Mouse (Mus musculus) kidney, postnatal 0 days (tissue): Measurements from ENCODE around the gene Uck2. TPM values are rescaled to one million over a fixed set of nuclear protein-coding genes. Genes with fewer than 3 reads are reported as not detected.

Experiments
- ATAC-seq: fragments of 200-750 bp; cut with Nextera tagmentation; replicated peaks from 2 replicates; pipeline ENCODE4 v1.8.0; 2017; ENCODE audit warnings: low read depth, moderate number of reproducible peaks, moderate TSS enrichment, moderate library complexity; ENCODE audit not compliant: low FRiP score
- DNase-seq: peaks from one replicate; pipeline ENCODE4 v3.0.0-alpha.2; 2016; ENCODE audit warnings: low spot score
- H3K27ac ChIP-seq: fragments of 300-500 bp; sonication (generic); 2 replicates; pipeline ENCODE4 v1.5.1; 2014; ENCODE audit warnings: mild to moderate bottlenecking
- H3K27me3 ChIP-seq: fragments of 300-500 bp; sonication (generic); 2 replicates; pipeline ENCODE4 v1.6.1; 2014; ENCODE audit warnings: low read length, mixed read lengths; ENCODE audit not compliant: insufficient read depth
- H3K36me3 ChIP-seq: fragments of 300-500 bp; sonication (generic); 2 replicates; pipeline ENCODE4 v1.6.1; 2014; ENCODE audit warnings: low read length, mixed read lengths; ENCODE audit not compliant: insufficient read depth
- H3K4me1 ChIP-seq: fragments of 300-500 bp; sonication (generic); replicated peaks from 2 replicates; pipeline ENCODE4 v1.6.1; 2014; ENCODE audit warnings: antibody characterized with exemption, low read length, mixed read lengths; ENCODE audit not compliant: insufficient read depth
- H3K4me2 ChIP-seq: fragments of 300-500 bp; sonication (generic); 2 replicates; pipeline ENCODE4 v1.6.1; 2014; ENCODE audit warnings: mild to moderate bottlenecking, low read length, moderate library complexity, mixed read lengths
- H3K4me3 ChIP-seq: fragments of 300-500 bp; sonication (generic); replicated peaks from 2 replicates; pipeline ENCODE4 v1.5.1; 2014; ENCODE audit warnings: low read depth, low read length
- H3K9ac ChIP-seq: fragments of 300-500 bp; sonication (generic); 2 replicates; pipeline ENCODE4 v1.6.1; 2014; ENCODE audit warnings: low read depth, low read length
- H3K9me3 ChIP-seq: fragments of 300-500 bp; sonication (generic); replicated peaks from 2 replicates; pipeline ENCODE4 v1.6.1; 2016; ENCODE audit warnings: low read length, inconsistent platforms, mixed read lengths
- CTCF ChIP-seq: IDR thresholded peaks from 2 replicates; pipeline ENCODE4 v1.5.1; 2016; ENCODE audit warnings: antibody characterized with exemption, low read depth, mild to moderate bottlenecking, moderate library complexity
- WGBS: fragments of 180-500 bp; shearing (Covaris S2); extraction: QIAGEN DNeasy Blood & Tissue Kit; methylation state at CpG from one replicate; pipeline ENCODE4 v1.1.7; 2014; 5-methylcytosine and 5-hydroxymethylcytosine counted together
- polyA plus RNA-seq: library from polyadenylated mRNA; unstranded; fragments of >200 nt; fragmentation: Nextera tagmentation; extraction: Ambion mirVana; gene quantifications from 2 replicates; pipeline ENCODE4 v1.2.1, GENCODE M21; 2015

The Uck2 gene
- polyA plus RNA-seq, 1 experiment from 2014 or later = 51.0 TPM

DNA sequence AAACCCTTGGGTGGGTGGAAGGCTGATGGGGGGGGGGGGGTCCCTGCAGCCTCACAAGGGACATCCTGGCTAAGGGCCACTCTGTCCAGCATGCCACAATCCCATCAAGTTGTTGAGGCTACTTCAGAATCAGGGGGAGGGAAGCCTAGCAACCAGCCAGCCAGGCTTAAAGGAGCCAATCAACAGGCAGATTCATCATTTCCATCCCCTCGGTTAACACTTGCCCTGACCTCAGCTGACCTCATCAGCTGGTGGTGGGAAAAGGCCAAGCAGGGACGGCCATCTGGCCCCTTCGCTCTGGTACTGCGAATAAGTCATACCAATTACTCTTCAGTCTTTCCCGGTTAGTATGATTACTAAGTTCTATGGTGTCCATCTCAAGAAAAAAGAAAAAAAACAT, 44.8 kb downstream of the Uck2 start:
- H3K36me3 ChIP-seq = no peaks in the 10 kb centered on the region
- no peak overlapping the region for H3K9ac ChIP-seq
- no peaks in the 10 kb centered on the region for H3K27me3 ChIP-seq
- peaks cover 9% of the 10 kb centered on the region; the same call in 1 of the 2 replicates for H3K4me1 ChIP-seq
- no peak overlapping the region for H3K4me2 ChIP-seq
- DNase-seq (no peak), ATAC-seq (no peak)
- H3K27ac ChIP-seq = no peak overlapping the region
- 41% methylated on average over 5 of the region's 5 CpGs for WGBS
- TF ChIP-seq CTCF = no peak
- no peaks in the 10 kb centered on the region for H3K9me3 ChIP-seq
- H3K4me3 ChIP-seq = no peak overlapping the region

DNA sequence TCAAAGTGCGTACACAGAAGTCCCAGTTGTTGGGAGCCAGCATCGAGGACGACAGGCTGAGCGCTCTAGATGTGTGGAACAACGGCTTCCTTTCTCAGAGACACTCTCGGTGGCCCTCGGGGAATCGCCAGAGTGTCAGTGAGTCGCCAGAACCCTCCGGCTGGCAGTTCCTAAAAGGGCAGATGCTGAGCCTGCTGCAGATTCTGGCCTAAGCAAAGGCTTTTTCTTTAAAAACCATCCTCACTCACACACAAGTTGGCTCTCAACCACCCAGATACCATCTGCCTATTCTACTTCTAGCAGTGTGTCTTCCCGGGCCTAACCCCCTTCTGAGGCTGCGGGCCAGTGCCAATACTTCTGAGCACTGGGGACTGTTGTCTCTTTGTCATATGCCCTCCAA, 45.2 kb downstream of the Uck2 start:
- H3K4me2 ChIP-seq = no peak overlapping the region
- 61% methylated on average over 12 of the region's 12 CpGs for WGBS
- H3K4me1 ChIP-seq = peaks cover 9% of the 10 kb centered on the region; the same call in 1 of the 2 replicates
- H3K36me3 ChIP-seq = 0 out of 2 replicates have a peak, but pooled peaks cover 3% of the 10 kb centered on the region
- H3K9ac ChIP-seq = no peak overlapping the region
- no peaks in the 10 kb centered on the region for H3K9me3 ChIP-seq
- H3K27ac ChIP-seq = no peak overlapping the region
- no peak overlapping the region for H3K4me3 ChIP-seq
- no peak for TF ChIP-seq CTCF
- no peak for DNase-seq
- no peak for ATAC-seq
- no peaks in the 10 kb centered on the region for H3K27me3 ChIP-seq

DNA sequence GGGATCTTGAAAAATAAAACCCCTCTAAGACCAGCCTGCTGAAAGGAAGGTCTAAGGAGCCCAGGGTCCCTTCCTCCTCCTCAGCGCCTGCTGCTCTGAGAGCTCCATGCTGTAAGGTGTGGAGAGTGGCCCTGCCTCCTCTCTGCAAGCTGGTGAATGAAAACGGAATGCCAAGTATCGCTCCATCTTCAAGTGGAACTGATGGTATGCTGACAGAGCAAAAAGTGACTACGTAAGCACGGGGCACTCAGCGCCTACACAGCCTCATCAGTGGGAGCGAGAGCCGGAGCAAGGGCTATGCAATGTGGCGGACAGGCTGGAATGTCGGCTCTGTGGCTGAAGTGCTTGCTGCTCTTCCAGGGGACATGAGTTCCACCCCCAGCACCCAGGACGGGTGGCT, 47.3 kb downstream of the Uck2 start:
- H3K36me3 ChIP-seq = 0 out of 2 replicates have a peak, but pooled peaks cover 5% of the 10 kb centered on the region
- H3K4me1 ChIP-seq = peaks cover 9% of the 10 kb centered on the region; the same call in 1 of the 2 replicates
- WGBS = 59% methylated on average over 11 of the region's 11 CpGs
- H3K9ac ChIP-seq = no peak overlapping the region
- no peaks in the 10 kb centered on the region for H3K9me3 ChIP-seq
- no peak overlapping the region for H3K27ac ChIP-seq
- TF ChIP-seq CTCF = no peak
- H3K27me3 ChIP-seq = no peaks in the 10 kb centered on the region
- DNase-seq (no peak), ATAC-seq (peak; percentile 46; the same call in 1 of the 2 replicates)
- H3K4me3 ChIP-seq = no peak overlapping the region
- H3K4me2 ChIP-seq = no peak overlapping the region

DNA sequence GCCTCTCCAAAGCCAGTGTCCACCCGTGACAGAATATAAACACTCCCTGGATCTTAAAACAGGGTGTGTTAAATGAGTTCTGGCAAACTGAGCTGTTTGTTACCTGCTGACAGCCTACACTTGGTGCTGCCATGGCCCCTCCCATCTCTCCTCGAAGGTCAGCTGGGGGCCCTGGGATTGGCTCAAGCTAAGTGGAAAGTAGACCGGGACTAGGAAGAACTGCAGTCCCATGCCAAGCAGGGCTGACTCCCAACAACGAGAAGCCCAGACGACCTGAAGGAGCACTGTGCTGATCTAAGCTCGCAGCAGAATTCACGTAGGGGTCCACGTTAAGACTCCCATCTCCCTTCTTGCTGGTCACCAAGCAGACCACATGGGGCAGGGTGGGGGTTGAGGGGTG, 48.3 kb downstream of the Uck2 start:
- 0 out of 2 replicates have a peak, but pooled peaks cover 5% of the 10 kb centered on the region for H3K36me3 ChIP-seq
- H3K9me3 ChIP-seq = no peaks in the 10 kb centered on the region
- H3K4me3 ChIP-seq = no peak overlapping the region
- H3K9ac ChIP-seq = no peak overlapping the region
- DNase-seq (no peak), ATAC-seq (no peak)
- H3K27me3 ChIP-seq = no peaks in the 10 kb centered on the region
- 62% methylated on average over 8 of the region's 8 CpGs for WGBS
- H3K4me1 ChIP-seq = peaks cover 7% of the 10 kb centered on the region; the same call in 1 of the 2 replicates
- no peak for TF ChIP-seq CTCF
- H3K27ac ChIP-seq = no peak overlapping the region
- H3K4me2 ChIP-seq = no peak overlapping the region

DNA sequence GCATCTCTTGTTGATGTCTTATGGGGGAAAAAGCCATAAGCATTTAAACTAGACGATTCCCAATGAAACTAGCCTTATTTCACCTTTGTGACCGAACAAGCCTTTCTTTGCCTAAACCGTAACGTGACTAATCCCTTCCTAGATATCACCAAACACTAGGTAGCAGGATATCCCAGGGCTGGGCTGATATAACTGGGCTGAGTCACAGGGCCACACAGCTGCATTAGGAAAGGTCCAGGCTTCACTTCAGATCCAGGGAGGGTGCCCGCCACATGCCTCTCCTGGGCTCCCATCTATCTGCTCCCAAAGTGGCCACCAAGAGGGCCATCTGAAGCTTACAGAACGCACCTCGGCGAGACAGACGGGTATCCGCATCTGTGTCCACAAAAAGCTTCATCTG, 50.8 kb downstream of the Uck2 start:
- no peak overlapping the region for H3K4me2 ChIP-seq
- 0 out of 2 replicates have a peak, but pooled peaks cover 7% of the 10 kb centered on the region for H3K4me1 ChIP-seq
- 0 out of 2 replicates have a peak, but pooled peaks cover 9% of the 10 kb centered on the region for H3K36me3 ChIP-seq
- ATAC-seq (no peak), DNase-seq (no peak)
- no peak overlapping the region for H3K27ac ChIP-seq
- no peaks in the 10 kb centered on the region for H3K27me3 ChIP-seq
- WGBS = 94% methylated on average over 10 of the region's 10 CpGs
- TF ChIP-seq CTCF = no peak
- no peaks in the 10 kb centered on the region for H3K9me3 ChIP-seq
- no peak overlapping the region for H3K4me3 ChIP-seq
- no peak overlapping the region for H3K9ac ChIP-seq

DNA sequence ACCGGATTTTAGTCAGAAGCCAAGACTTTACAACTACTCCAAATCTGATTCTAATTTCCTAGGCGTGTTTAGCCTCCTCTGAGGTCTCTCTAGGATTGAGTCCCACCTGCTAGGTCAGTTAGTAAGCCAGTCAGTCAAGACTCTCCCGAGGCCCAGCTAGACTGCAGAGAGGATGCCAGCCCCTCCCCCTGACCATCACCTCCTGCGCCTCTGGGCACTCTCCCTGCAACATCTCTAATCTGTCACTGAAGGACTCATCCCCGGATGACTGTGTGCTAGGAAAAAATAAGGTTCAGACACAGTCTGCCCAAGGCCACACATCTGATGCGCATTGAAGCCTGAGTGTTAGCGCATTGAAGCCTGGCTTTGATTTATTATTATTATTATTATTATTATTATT, 52.2 kb downstream of the Uck2 start:
- WGBS = 81% methylated on average over 7 of the region's 7 CpGs
- no peaks in the 10 kb centered on the region for H3K27me3 ChIP-seq

More for the DNA sequence above, 52.2 kb downstream of the Uck2 start:
- Histone ChIP-seq H3K4me3 (no peak overlapping the region), H3K9me3 (no peaks in the 10 kb centered on the region), H3K36me3 (0 out of 2 replicates have a peak, but pooled peaks cover 13% of the 10 kb centered on the region), H3K27ac (no peak overlapping the region), H3K4me2 (no peak overlapping the region), H3K4me1 (0 out of 2 replicates have a peak, but pooled peaks cover 4% of the 10 kb centered on the region), H3K9ac (no peak overlapping the region)
- TF ChIP-seq CTCF = no peak
- no peak for DNase-seq
- ATAC-seq = no peak
